Mouse (Mus musculus): ENCODE data around the gene Capn5. TPM values are rescaled to one million over a fixed set of nuclear protein-coding genes. Genes with fewer than 3 reads are reported as not detected.

Gene Capn5
- total and polyA plus RNA-seq, 3 experiments = 0.26 to 0.55 (median 0.27) TPM

- in situ Hi-C loops (cut with MboI; ENCODE audit: low pct_ligation_motif_present, low pct_unique_long_range_greater_than_20kb, low sequenced_read_pairs) (loop anchor here (25.0 kb wide), 1 partner anchor 274 kb away; the partner anchor contains the start of gene Gucy2d), dilution Hi-C loops (cut with MboI; ENCODE audit: extremely low pct_ligation_motif_present, extremely low pct_unique_long_range_greater_than_20kb, low sequenced_read_pairs) (no loop called here)
- H3K4me1 ChIP-seq (ENCODE audit: control insufficient read depth in 1 of 2, insufficient read depth in 2 of 2) = peaks cover 0 to 2% of the 10 kb centered on the region in 2 experiments; a peak in 2 of 4 replicates
- H3K9me3 ChIP-seq (replicated peaks; ENCODE audit: low read length) = no peaks in the 10 kb centered on the region
- H3K79me2 ChIP-seq (replicated peaks; ENCODE audit: control insufficient read depth, extremely low read depth, insufficient read depth, poor library complexity, severe bottlenecking) = no peaks in the 10 kb centered on the region
- no peak overlapping the region for H3K4me3 ChIP-seq (replicated peaks in 1 of 3; ENCODE audit: low read depth in 2 of 3, low read length in 2 of 3, poor library complexity in 1 of 3)
- peaks cover 3% of the 10 kb centered on the region for H3K27me3 ChIP-seq (replicated peaks)
- TF ChIP-seq SMC3 (IDR thresholded peaks at IDR 0.05; ENCODE audit: low read depth, low read length) (no peak), NRF1 (IDR thresholded peaks at IDR 0.05; ENCODE audit: low read depth, low read length) (no peak), ELF1 (IDR thresholded peaks at IDR 0.05; ENCODE audit: low read depth, low read length) (no peak), RAD21 (IDR thresholded peaks at IDR 0.05; ENCODE audit: low read depth, low read length) (no peak), BHLHE40 (IDR thresholded peaks at IDR 0.05; ENCODE audit: low read depth, low read length) (no peak), CTCF (conservative IDR thresholded peaks at IDR 0.05 in 1 of 2, IDR thresholded peaks at IDR 0.05 in 1 of 2; ENCODE audit: low read depth in 2 of 2, low read length in 2 of 2) (no peak), POLR2AphosphoS2 (IDR thresholded peaks at IDR 0.05; ENCODE audit: low read depth, low read length) (no peak), E2F4 (IDR thresholded peaks at IDR 0.05; ENCODE audit: insufficient replicate concordance, low read depth, low read length) (no peak), USF2 (conservative IDR thresholded peaks at IDR 0.05; ENCODE audit: low read depth, low read length) (no peak), JUN (IDR thresholded peaks at IDR 0.05; ENCODE audit: insufficient read depth, low read depth, low read length) (no peak), JUND (conservative IDR thresholded peaks at IDR 0.05; ENCODE audit: low read depth, low read length) (no peak), IRF4 (IDR thresholded peaks at IDR 0.05; ENCODE audit: low read depth, low read length) (no peak)
- H3K9ac ChIP-seq (ENCODE audit: insufficient read depth, low read depth) = no peak overlapping the region
- DNase-seq (ENCODE audit: extremely low read depth) = no peak
- no peaks in the 10 kb centered on the region for H3K36me3 ChIP-seq (replicated peaks in 1 of 2; ENCODE audit: control insufficient read depth in 1 of 2, insufficient read depth in 1 of 2, low read length in 1 of 2)
- H3K4me2 ChIP-seq (ENCODE audit: insufficient read depth, low read depth, poor library complexity, severe bottlenecking) = no peak overlapping the region
- no peak overlapping the region for H3K27ac ChIP-seq (ENCODE audit: insufficient read depth, low read depth)
Measured at GRCm38 (mm10) chr7:98163700-98164099, 14.4 kb downstream of the Capn5 start.

GRCm38 (mm10) chr7:98162239-98162638, 15.8 kb downstream of the Capn5 start:
- Histone ChIP-seq H3K4me1 (ENCODE audit: control insufficient read depth in 1 of 2, insufficient read depth in 2 of 2) (peaks cover 0 to 5% of the 10 kb centered on the region in 2 experiments; a peak in 1 of 4 replicates), H3K4me3 (replicated peaks in 1 of 3; ENCODE audit: low read depth in 2 of 3, low read length in 2 of 3, poor library complexity in 1 of 3) (no peak overlapping the region), H3K36me3 (replicated peaks in 1 of 2; ENCODE audit: control insufficient read depth in 1 of 2, insufficient read depth in 1 of 2, low read length in 1 of 2) (no peaks in the 10 kb centered on the region), H3K79me2 (replicated peaks; ENCODE audit: control insufficient read depth, extremely low read depth, insufficient read depth, poor library complexity, severe bottlenecking) (no peaks in the 10 kb centered on the region), H3K9ac (ENCODE audit: insufficient read depth, low read depth) (no peak overlapping the region), H3K27me3 (replicated peaks) (peaks cover 3% of the 10 kb centered on the region), H3K4me2 (ENCODE audit: insufficient read depth, low read depth, poor library complexity, severe bottlenecking) (no peak overlapping the region), H3K27ac (ENCODE audit: insufficient read depth, low read depth) (no peak overlapping the region), H3K9me3 (replicated peaks; ENCODE audit: low read length) (no peaks in the 10 kb centered on the region)
- DNase-seq (ENCODE audit: extremely low read depth) = no peak
- in situ Hi-C loops (cut with MboI; ENCODE audit: low pct_ligation_motif_present, low pct_unique_long_range_greater_than_20kb, low sequenced_read_pairs) = loop anchor here (25.0 kb wide), 1 partner anchor 275 kb away; the partner anchor contains the start of gene Gucy2d
- TF ChIP-seq MEF2A (IDR thresholded peaks at IDR 0.05; ENCODE audit: borderline replicate concordance, low read depth, low read length) = no peak
- TF ChIP-seq MAX (IDR thresholded peaks at IDR 0.05; ENCODE audit: low read length) = no peak
- no peak for TF ChIP-seq MXI1 (IDR thresholded peaks at IDR 0.05; ENCODE audit: low read depth, low read length)
- no peak for TF ChIP-seq HCFC1 (IDR thresholded peaks at IDR 0.05; ENCODE audit: low read depth, low read length)
- no peak for TF ChIP-seq MYC (IDR thresholded peaks at IDR 0.05; ENCODE audit: low read depth, low read length)
- dilution Hi-C loops (cut with MboI; ENCODE audit: extremely low pct_ligation_motif_present, extremely low pct_unique_long_range_greater_than_20kb, low sequenced_read_pairs) = no loop called here

Measured in CH12.LX (cell line).